Mouse (Mus musculus) bone marrow, adult 2 months (tissue): ENCODE data around the gene Ube3b.

ENCODE experiments used
- CTCF ChIP-seq: fragments of 200-500 bp; IDR thresholded peaks from 2 replicates; pipeline ENCODE4 v1.5.1; 2011; ENCODE audit warnings: low read length, control low read depth; ENCODE audit not compliant: control insufficient read depth, insufficient read depth
- POLR2A ChIP-seq: fragments of 200-500 bp; IDR thresholded peaks from 2 replicates; pipeline ENCODE4 v1.6.1; 2011; ENCODE audit warnings: low read depth, mild to moderate bottlenecking, control low read depth, low read length, borderline replicate concordance; ENCODE audit not compliant: control insufficient read depth

GRCm38 (mm10) chr5:114462067-114463040 is 81.9 kb downstream of the Ube3b start:
- no peak for TF ChIP-seq POLR2A
- TF ChIP-seq CTCF, result no peak
